20 mouse cellular contexts compared by ENCODE assay signal in genomic region chr7:140912293-140912692, GRCm38 (mm10). TPM values are rescaled to one million over a fixed set of nuclear protein-coding genes. Genes with fewer than 3 reads are reported as not detected.
DNase-seq lines count a peak whose midpoint lies in the region; ATAC-seq and TF ChIP-seq lines count a peak whose summit lies in the region.
"Had no signal": no experiment of that assay in that cellular context is flagged by ENCODE, and none has a peak within 500 bp of the region (broad histone marks: within the 10 kb centered on the region; RNA-seq: fewer than 3 reads in every experiment).

No protein-coding gene starts in this region.

- H3K36me3 ChIP-seq in limb, embryonic 12.5 days: no peaks in the 10 kb centered on the region
- no peaks in the 10 kb centered on the region for H3K36me3 ChIP-seq in limb, embryonic 10.5 days
- no peaks in the 10 kb centered on the region for H3K36me3 ChIP-seq in intestine, embryonic 15.5 days
- no peaks in the 10 kb centered on the region for H3K36me3 ChIP-seq in liver, postnatal 0 days (replicated peaks; ENCODE audit: insufficient read depth, low read length)
- no peaks in the 10 kb centered on the region for H3K36me3 ChIP-seq in thymus, adult 2 months (ENCODE audit: control insufficient read depth, insufficient read depth, low read length)
- H3K36me3 ChIP-seq: embryonic facial prominence, embryonic 12.5 days; heart, embryonic 12.5 days; neural tube, embryonic 12.5 days had no signal

- peaks cover 6% of the 10 kb centered on the region; the same call in 1 of the 2 replicates for H3K4me1 ChIP-seq in limb, embryonic 12.5 days (replicated peaks)
- H3K4me1 ChIP-seq in limb, embryonic 10.5 days: peaks cover 13% of the 10 kb centered on the region
- H3K4me1 ChIP-seq in intestine, embryonic 15.5 days (replicated peaks): 0 out of 2 replicates have a peak, but pooled peaks cover 7% of the 10 kb centered on the region
- H3K4me1 ChIP-seq in liver, postnatal 0 days (ENCODE audit: insufficient read depth): peaks cover 11% of the 10 kb centered on the region
- H3K4me1 ChIP-seq in thymus, adult 2 months (replicated peaks; ENCODE audit: control insufficient read depth, insufficient read depth, low read length): peaks cover 8% of the 10 kb centered on the region
- H3K4me1 ChIP-seq: embryonic facial prominence, embryonic 12.5 days; heart, embryonic 12.5 days had no signal

- peak overlapping the region; percentile 31; the same call in 1 of the 2 replicates for H3K9ac ChIP-seq in limb, embryonic 12.5 days (replicated peaks)
- H3K9ac ChIP-seq in intestine, embryonic 15.5 days: no peak overlapping the region
- H3K9ac ChIP-seq in liver, postnatal 0 days (replicated peaks): no peak overlapping the region
- H3K9ac ChIP-seq: embryonic facial prominence, embryonic 12.5 days; forebrain, postnatal 0 days; heart, embryonic 12.5 days; neural tube, embryonic 12.5 days had no signal

- 74% methylated on average over 3 of the region's 3 CpGs for WGBS in limb, embryonic 12.5 days
- WGBS in limb, embryonic 10.5 days: 78% methylated on average over 3 of the region's 3 CpGs
- WGBS in intestine, embryonic 15.5 days: 59% methylated on average over 3 of the region's 3 CpGs
- 51% methylated on average over 3 of the region's 3 CpGs for WGBS in liver, postnatal 0 days (ENCODE audit: insufficient replicate concordance)
- WGBS in thymus, adult 2 months: 69% methylated on average over 3 of the region's 3 CpGs

- H3K27me3 ChIP-seq in limb, embryonic 12.5 days: 0 out of 2 replicates have a peak, but pooled peaks cover 4% of the 10 kb centered on the region
- H3K27me3 ChIP-seq in limb, embryonic 10.5 days (ENCODE audit: low read depth, poor library complexity, severe bottlenecking): no peaks in the 10 kb centered on the region
- H3K27me3 ChIP-seq in intestine, embryonic 15.5 days (replicated peaks): no peaks in the 10 kb centered on the region
- H3K27me3 ChIP-seq in liver, postnatal 0 days (ENCODE audit: insufficient read depth, low read length): no peaks in the 10 kb centered on the region
- H3K27me3 ChIP-seq in thymus, adult 2 months (ENCODE audit: control insufficient read depth, insufficient read depth, low read length): no peaks in the 10 kb centered on the region
- H3K27me3 ChIP-seq: embryonic facial prominence, embryonic 12.5 days; neural tube, embryonic 12.5 days had no signal

- no peak for TF ChIP-seq CTCF in liver, postnatal 0 days (IDR thresholded peaks at IDR 0.05; ENCODE audit: low read depth)
- no peak for TF ChIP-seq CTCF in thymus, adult 2 months (IDR thresholded peaks at IDR 0.05; ENCODE audit: borderline replicate concordance, control insufficient read depth, extremely low read depth, insufficient read depth, low read length, poor library complexity)

- no peak for DNase-seq in limb, embryonic 10.5 days (ENCODE audit: low spot score)
- peak; percentile 40 to 41 for DNase-seq in frontal cortex, postnatal 36 days (ENCODE audit: low spot score in 2 of 2)
- no peak for DNase-seq in liver, postnatal 0 days
- DNase-seq in urinary bladder, postnatal 14 days (ENCODE audit: low spot score): no peak
- DNase-seq in thymus, adult 2 months: no peak
- DNase-seq: adrenal gland, adult 8-10 months; cerebellum, adult 2 months; forebrain, postnatal 0 days; gastrocnemius, postnatal 36 days; heart, postnatal 36 days; kidney, postnatal 4 days; lung, adult 2 months; spleen, adult 18-20 months had no signal

- no peaks in the 10 kb centered on the region for H3K9me3 ChIP-seq in limb, embryonic 12.5 days
- no peaks in the 10 kb centered on the region for H3K9me3 ChIP-seq in limb, embryonic 10.5 days (replicated peaks)
- H3K9me3 ChIP-seq in intestine, embryonic 15.5 days: no peaks in the 10 kb centered on the region
- H3K9me3 ChIP-seq in liver, postnatal 0 days (ENCODE audit: low read length): no peaks in the 10 kb centered on the region
- H3K9me3 ChIP-seq: embryonic facial prominence, embryonic 12.5 days; heart, embryonic 12.5 days; neural tube, embryonic 12.5 days had no signal

- no peak for TF ChIP-seq POLR2A in thymus, adult 2 months (IDR thresholded peaks at IDR 0.05; ENCODE audit: control insufficient read depth, extremely low read depth, insufficient read depth, low read length, poor library complexity)

- no peak for TF ChIP-seq EP300 in liver, postnatal 0 days (IDR thresholded peaks at IDR 0.05; ENCODE audit: low read depth)

- ATAC-seq in limb, embryonic 12.5 days (ENCODE audit: insufficient number of reproducible peaks, insufficient read depth, low FRiP score, low TSS enrichment, low read depth): no peak
- ATAC-seq in intestine, embryonic 15.5 days: no peak
- ATAC-seq in liver, postnatal 0 days: no peak
- ATAC-seq: CD4-positive, CD25-positive, alpha-beta regulatory T cell, adult 4 months; forebrain, postnatal 0 days; hindbrain, postnatal 0 days had no signal

- H3K4me3 ChIP-seq in limb, embryonic 12.5 days (replicated peaks): no peak overlapping the region
- H3K4me3 ChIP-seq in limb, embryonic 10.5 days: no peak overlapping the region
- no peak overlapping the region for H3K4me3 ChIP-seq in intestine, embryonic 15.5 days (replicated peaks)
- no peak overlapping the region for H3K4me3 ChIP-seq in liver, postnatal 0 days (ENCODE audit: low read depth, low read length)
- no peak overlapping the region for H3K4me3 ChIP-seq in thymus, adult 2 months (ENCODE audit: control insufficient read depth, insufficient read depth, low read length)
- H3K4me3 ChIP-seq: embryonic facial prominence, embryonic 12.5 days; heart, embryonic 12.5 days; neural tube, embryonic 12.5 days had no signal

- H3K27ac ChIP-seq in limb, embryonic 12.5 days: no peak overlapping the region
- H3K27ac ChIP-seq in limb, embryonic 10.5 days: no peak overlapping the region
- peak overlapping the region; percentile 77 for H3K27ac ChIP-seq in intestine, embryonic 15.5 days
- H3K27ac ChIP-seq in liver, postnatal 0 days (ENCODE audit: low read depth): peak overlapping the region; percentile 83
- no peak overlapping the region for H3K27ac ChIP-seq in thymus, adult 2 months (ENCODE audit: control insufficient read depth, insufficient read depth, low read length)
- H3K27ac ChIP-seq: embryonic facial prominence, embryonic 12.5 days; hindbrain, postnatal 0 days; neural tube, embryonic 12.5 days had no signal

- H3K4me2 ChIP-seq in limb, embryonic 12.5 days: no peak overlapping the region
- 0 out of 2 replicates have a peak overlapping the region, but pooled peaks have one; percentile 26 for H3K4me2 ChIP-seq in intestine, embryonic 15.5 days (replicated peaks)
- peak overlapping the region; percentile 2; the same call in 1 of the 2 replicates for H3K4me2 ChIP-seq in liver, postnatal 0 days (ENCODE audit: low read depth, low read length)
- H3K4me2 ChIP-seq: embryonic facial prominence, embryonic 12.5 days; heart, embryonic 12.5 days; neural tube, embryonic 12.5 days had no signal

RNA-seq across cellular contexts. Expression of gene Nlrp6, which starts 8.4 kb away (rescaled TPM):
- polyA plus RNA-seq in limb, embryonic 12.5 days (2016; fragmentation: Nextera tagmentation; extraction: Ambion mirVana): not detected in 2 replicates
- 0.06 and 0.26 TPM in 2 replicates for polyA plus RNA-seq in limb, embryonic 10.5 days (2016; fragmentation: Nextera tagmentation; extraction: Ambion mirVana)
- polyA plus RNA-seq in intestine, embryonic 15.5 days (2015; fragmentation: Nextera tagmentation; extraction: Ambion mirVana): 42.9 and 46.8 TPM in 2 replicates
- 16.7 and 18.8 TPM in 2 replicates for polyA plus RNA-seq in liver, postnatal 0 days (2015; fragmentation: Nextera tagmentation; extraction: Ambion mirVana)
- 0.32 and 0.71 TPM in 2 replicates for polyA plus RNA-seq in thymus, adult 2 months (2012; rRNA removed)
- polyA plus RNA-seq: CD4-positive, CD25-positive, alpha-beta regulatory T cell, adult 4 months had no signal

RNA-seq across cellular contexts. Expression of gene Cox8b, which starts 12.0 kb away (rescaled TPM):
- 1.9 and 2.7 TPM in 2 replicates for polyA plus RNA-seq in limb, embryonic 12.5 days (2016; fragmentation: Nextera tagmentation; extraction: Ambion mirVana)
- 0.49 TPM in 1 of 2 replicates, not detected in the other for polyA plus RNA-seq in limb, embryonic 10.5 days (2016; fragmentation: Nextera tagmentation; extraction: Ambion mirVana)
- not detected in 2 replicates for polyA plus RNA-seq in intestine, embryonic 15.5 days (2015; fragmentation: Nextera tagmentation; extraction: Ambion mirVana)
- polyA plus RNA-seq in liver, postnatal 0 days (2015; fragmentation: Nextera tagmentation; extraction: Ambion mirVana): 1.2 and 12.7 TPM in 2 replicates
- 159 and 231 TPM in 2 replicates for polyA plus RNA-seq in thymus, adult 2 months (2012; rRNA removed)
- polyA plus RNA-seq: CD4-positive, CD25-positive, alpha-beta regulatory T cell, adult 4 months; forebrain, postnatal 0 days; hindbrain, postnatal 0 days had no signal

RNA-seq across cellular contexts. Expression of gene Pgghg, which starts 28.9 kb away (rescaled TPM):
- 18.9 and 21.5 TPM in 2 replicates for polyA plus RNA-seq in limb, embryonic 12.5 days (2016; fragmentation: Nextera tagmentation; extraction: Ambion mirVana)
- polyA plus RNA-seq in limb, embryonic 10.5 days (2016; fragmentation: Nextera tagmentation; extraction: Ambion mirVana): 11.4 and 15.4 TPM in 2 replicates
- polyA plus RNA-seq in intestine, embryonic 15.5 days (2015; fragmentation: Nextera tagmentation; extraction: Ambion mirVana): 21.6 and 21.9 TPM in 2 replicates
- polyA plus RNA-seq in liver, postnatal 0 days (2015; fragmentation: Nextera tagmentation; extraction: Ambion mirVana): 5.5 and 6.3 TPM in 2 replicates
- 60.1 and 68.6 TPM in 2 replicates for polyA plus RNA-seq in thymus, adult 2 months (2012; rRNA removed)

RNA-seq across cellular contexts. Expression of gene Sirt3, which starts 30.2 kb away (rescaled TPM):
- polyA plus RNA-seq in limb, embryonic 12.5 days (2016; fragmentation: Nextera tagmentation; extraction: Ambion mirVana): 28.3 and 29.9 TPM in 2 replicates
- 25.4 and 27.6 TPM in 2 replicates for polyA plus RNA-seq in limb, embryonic 10.5 days (2016; fragmentation: Nextera tagmentation; extraction: Ambion mirVana)
- polyA plus RNA-seq in intestine, embryonic 15.5 days (2015; fragmentation: Nextera tagmentation; extraction: Ambion mirVana): 27.7 and 31.4 TPM in 2 replicates
- 66.2 and 66.9 TPM in 2 replicates for polyA plus RNA-seq in liver, postnatal 0 days (2015; fragmentation: Nextera tagmentation; extraction: Ambion mirVana)
- polyA plus RNA-seq in thymus, adult 2 months (2012; rRNA removed): 23.1 and 27.6 TPM in 2 replicates

RNA-seq across cellular contexts. Expression of gene Psmd13, which starts 30.5 kb away (rescaled TPM):
- polyA plus RNA-seq in limb, embryonic 12.5 days (2016; fragmentation: Nextera tagmentation; extraction: Ambion mirVana): 271 and 302 TPM in 2 replicates
- 353 and 364 TPM in 2 replicates for polyA plus RNA-seq in limb, embryonic 10.5 days (2016; fragmentation: Nextera tagmentation; extraction: Ambion mirVana)
- 194 and 214 TPM in 2 replicates for polyA plus RNA-seq in intestine, embryonic 15.5 days (2015; fragmentation: Nextera tagmentation; extraction: Ambion mirVana)
- polyA plus RNA-seq in liver, postnatal 0 days (2015; fragmentation: Nextera tagmentation; extraction: Ambion mirVana): 106 and 112 TPM in 2 replicates
- polyA plus RNA-seq in thymus, adult 2 months (2012; rRNA removed): 99.7 and 100 TPM in 2 replicates

Comparison
In these comparisons a context has a peak if more than half of its experiments do, and no peak if none do; other contexts are left out.
1. H3K27ac ChIP-seq: peak in intestine, embryonic 15.5 days (single experiment) and liver, postnatal 0 days (single experiment); none in limb, embryonic 12.5 days (single experiment), limb, embryonic 10.5 days (single experiment) and thymus, adult 2 months (single experiment).
2. DNase-seq: peak in frontal cortex, postnatal 36 days (2 of 2); none in limb, embryonic 10.5 days (single experiment), liver, postnatal 0 days (single experiment), urinary bladder, postnatal 14 days (single experiment) and thymus, adult 2 months (single experiment).
3. RNA of gene Nlrp6, which starts 8.4 kb away (polyA plus RNA-seq): 42.9 to 46.8 TPM in intestine, embryonic 15.5 days and 16.7 to 18.8 TPM in liver, postnatal 0 days; 0.32 to 0.71 TPM in thymus, adult 2 months, 0.06 to 0.26 TPM in limb, embryonic 10.5 days and not detected in limb, embryonic 12.5 days; every median in the first group is over 10 times any median in the second.
4. RNA of gene Cox8b, which starts 12.0 kb away (polyA plus RNA-seq): 159 to 231 TPM in thymus, adult 2 months; 1.9 to 2.7 TPM in limb, embryonic 12.5 days, 1.2 to 12.7 TPM in liver, postnatal 0 days, 0.49 TPM in limb, embryonic 10.5 days and not detected in intestine, embryonic 15.5 days; every median in the first group is over 10 times any median in the second.